Mouse (Mus musculus) right cerebral cortex, postnatal 10 days (tissue): Measurements from ENCODE around the gene Samd11.

Source experiments
- DNase-seq, 2 experiments: peaks; one replicate each; pipeline ENCODE4 v3.0.0; 2021; ENCODE audit warnings: low spot score in 2 of 2

Gene Samd11

DNA sequence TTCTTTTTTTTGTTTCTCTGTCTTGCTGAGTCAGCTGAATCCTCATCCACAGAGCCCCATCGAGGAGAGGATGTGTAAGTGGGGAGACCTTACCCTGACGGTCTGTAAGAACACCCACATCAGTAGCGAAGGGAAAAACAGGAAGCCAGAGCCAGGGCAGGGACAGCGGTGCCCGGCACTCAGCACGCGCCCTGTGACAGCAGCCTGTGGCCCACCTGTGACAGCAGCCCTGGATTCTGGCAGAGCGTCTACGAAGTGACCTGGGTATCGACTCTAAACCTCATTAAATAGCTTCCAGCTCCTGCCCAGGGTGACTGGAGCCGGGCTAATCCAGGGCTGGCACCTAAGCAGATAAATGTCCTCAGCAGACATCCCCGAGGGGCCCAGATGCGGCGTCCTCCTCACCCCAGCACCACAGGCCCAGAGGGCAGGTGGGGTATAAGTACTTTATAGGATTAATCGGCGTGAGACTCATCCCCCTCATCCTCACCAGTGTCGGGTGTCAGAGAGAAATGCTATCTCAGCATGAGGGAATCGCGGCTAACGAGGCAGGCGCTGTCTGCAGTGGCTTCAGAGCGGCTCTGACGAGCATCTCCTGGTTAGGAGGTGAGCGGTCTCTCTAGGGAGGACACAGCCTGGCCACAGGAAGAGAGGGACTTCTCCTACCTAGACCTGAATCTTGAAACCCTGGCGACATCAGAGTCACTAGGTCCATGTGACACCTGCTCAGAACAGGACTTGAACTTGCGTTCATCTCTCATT lies at the start of gene Samd11:
Gene Samd11, minus strand, starts transcription at position 580 of the 762 bp plus-strand sequence.
- no peak for DNase-seq

DNA sequence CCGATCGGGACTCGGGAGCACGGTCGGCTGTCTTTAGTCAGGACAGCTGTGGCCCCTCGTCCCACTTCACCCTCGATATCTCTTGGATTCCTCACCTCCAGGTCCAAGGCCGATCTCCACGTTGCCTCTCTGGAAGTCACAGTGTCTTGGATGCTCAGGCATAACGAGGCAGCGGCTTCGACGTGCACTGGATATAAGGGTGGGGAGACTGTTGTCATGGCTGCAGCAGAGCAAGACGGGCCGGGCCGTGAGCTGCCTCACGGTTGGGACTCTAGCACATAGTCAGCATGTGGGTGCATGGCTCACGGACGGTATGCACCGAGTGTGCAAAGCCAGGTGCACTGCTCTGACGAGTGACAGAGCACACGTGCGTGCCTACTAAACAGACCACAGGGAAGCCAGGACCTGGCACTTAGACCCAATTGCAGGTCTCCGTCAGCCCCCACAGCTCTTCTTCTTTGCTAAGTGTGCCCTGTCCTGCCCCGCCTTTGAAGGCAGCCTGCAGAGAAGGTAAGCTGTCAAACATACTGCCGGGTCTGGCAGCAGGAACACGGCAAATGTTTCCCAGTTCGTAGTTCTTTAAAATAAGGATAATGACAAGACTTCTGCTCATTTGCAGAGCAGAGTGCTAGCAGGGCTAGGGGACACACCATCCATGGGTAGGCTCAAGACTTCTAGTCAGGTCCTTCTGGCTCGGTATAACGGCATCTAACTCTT lies 938 bp downstream of the Samd11 start:
- no peak for DNase-seq

DNA sequence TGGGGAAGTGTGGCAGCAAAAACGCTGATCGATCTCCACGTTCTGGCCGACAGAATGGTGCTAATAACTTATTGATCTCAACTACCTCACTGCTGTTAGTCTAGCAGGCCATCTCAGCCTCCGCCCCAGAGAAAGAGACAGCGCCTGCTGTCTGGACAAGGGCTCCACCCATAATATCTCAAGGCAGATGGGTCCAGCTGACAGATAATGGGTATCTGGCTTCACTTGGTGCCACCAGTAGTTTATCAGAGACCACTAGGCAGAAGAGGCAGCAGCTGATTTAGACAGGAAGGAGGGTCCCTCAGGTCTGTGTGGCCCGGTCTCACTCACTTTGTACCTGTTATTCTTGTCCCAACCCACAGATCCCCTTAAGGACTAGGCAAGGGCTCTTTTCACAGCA lies 2.4 kb downstream of the Samd11 start:
- no peak for DNase-seq

DNA sequence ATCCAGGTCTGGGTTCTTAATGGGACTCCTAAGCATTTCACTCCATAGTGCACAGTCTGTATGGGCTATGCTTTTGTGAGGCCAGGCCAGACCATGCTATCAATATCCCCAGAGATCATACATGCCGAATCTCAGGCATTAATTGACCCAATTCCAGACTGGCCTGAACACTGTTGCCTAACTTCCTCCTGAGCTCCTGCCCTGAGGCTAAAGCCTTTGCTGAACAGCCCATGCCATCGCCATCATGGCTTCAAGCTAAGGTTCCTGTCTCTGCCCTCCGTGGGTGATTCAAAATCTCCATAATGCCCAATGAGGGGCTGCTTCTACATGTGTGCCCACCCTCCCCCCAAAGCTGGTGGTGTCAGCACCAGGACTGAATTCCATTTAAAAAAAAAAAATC lies 2.8 kb downstream of the Samd11 start:
- no peak for DNase-seq

DNA sequence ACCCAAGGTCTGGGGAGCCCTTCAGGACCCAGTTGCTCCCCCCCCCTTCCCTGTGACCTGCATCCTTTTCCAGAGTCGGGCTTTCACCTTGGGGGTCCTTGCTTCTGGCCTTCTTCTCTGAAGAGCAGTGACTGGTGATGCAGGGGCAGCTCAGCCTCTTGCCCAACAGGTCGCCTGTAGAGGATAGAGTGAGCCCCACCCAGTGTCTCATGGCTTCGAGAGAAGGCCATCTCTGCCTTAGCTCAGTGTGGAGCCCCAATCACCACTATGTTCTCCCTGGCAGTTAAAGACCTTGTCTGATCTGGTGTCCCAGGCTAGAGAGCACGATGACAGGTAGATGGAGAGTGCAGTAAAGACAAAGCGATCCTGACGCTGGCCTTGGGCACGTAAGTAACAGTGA lies 3.3 kb downstream of the Samd11 start:
- no peak for DNase-seq

DNA sequence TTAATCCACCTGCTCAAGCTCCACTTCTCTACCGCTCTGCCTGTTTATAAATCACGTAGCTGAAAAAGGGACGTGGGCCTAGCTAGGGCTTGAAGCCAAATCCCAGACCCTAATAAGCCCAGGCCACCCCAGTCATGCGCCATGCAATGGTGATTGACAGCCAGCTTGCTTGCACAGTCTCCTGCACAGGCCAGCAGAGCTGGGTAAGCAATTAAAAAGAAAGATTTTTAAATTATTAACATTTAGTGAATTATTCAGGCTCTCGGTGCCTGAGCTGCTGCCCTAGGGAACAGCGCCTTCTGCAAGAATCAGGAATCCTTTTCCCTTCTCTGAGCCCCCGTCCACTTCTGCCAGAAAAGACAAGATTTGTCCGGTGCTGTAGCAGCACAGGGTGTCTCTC lies 4.4 kb downstream of the Samd11 start:
- no peak for DNase-seq

DNA sequence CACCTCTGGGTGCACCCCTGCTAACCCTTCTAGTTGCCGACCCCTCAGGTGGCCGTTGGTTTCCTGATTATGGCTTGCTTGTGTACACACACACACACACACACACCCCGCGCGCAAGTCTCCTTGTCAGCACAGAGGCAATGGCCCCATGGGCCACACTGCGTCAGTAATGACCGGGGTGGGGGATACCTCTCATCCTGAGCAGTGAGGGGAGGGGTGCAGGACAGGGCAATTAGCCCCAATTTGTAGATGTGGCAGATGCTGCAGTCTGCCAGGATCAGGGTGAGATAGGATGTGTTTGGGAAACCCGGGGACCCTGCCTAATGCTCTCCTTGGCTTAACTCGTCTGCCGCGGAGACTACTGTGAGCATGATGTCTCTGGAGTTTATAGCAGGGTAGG lies 5.9 kb downstream of the Samd11 start:
- no peak for DNase-seq

DNA sequence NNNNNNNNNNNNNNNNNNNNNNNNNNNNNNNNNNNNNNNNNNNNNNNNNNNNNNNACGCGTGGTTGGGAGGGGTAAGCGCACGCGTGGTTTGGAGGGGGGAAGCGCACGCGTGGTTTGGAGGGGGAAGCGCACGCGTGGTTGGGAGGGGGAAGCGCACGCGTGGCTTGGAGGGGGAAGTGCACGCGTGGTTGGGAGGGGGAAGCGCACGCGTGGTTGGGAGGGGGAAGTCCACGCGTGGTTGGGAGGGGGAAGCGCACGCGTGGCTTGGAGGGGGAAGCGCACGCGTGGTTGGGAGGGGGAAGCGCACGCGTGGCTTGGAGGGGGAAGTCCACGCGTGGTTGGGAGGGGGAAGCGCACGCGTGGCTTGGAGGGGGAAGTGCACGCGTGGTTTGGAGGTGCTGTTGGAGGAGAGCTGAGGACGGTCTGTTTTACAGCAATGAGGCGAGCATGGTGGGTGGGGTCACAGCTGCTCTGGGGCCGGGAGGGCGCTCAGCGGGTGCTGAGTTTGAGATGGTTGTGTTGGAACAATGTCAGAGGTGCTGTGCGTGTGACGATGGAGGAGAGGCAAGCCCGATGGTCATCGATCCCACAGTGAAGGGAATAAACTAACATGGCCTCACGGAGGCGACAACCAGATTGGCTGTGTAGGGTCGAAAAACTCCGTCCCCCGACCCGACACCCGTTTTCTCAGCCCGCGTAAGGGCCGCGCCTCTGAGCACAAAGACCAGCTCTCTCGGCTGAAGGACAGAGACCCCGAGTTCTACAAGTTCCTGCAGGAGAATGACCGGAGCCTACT lies 18.6 kb downstream of the Samd11 start:
- no peak for DNase-seq

DNA sequence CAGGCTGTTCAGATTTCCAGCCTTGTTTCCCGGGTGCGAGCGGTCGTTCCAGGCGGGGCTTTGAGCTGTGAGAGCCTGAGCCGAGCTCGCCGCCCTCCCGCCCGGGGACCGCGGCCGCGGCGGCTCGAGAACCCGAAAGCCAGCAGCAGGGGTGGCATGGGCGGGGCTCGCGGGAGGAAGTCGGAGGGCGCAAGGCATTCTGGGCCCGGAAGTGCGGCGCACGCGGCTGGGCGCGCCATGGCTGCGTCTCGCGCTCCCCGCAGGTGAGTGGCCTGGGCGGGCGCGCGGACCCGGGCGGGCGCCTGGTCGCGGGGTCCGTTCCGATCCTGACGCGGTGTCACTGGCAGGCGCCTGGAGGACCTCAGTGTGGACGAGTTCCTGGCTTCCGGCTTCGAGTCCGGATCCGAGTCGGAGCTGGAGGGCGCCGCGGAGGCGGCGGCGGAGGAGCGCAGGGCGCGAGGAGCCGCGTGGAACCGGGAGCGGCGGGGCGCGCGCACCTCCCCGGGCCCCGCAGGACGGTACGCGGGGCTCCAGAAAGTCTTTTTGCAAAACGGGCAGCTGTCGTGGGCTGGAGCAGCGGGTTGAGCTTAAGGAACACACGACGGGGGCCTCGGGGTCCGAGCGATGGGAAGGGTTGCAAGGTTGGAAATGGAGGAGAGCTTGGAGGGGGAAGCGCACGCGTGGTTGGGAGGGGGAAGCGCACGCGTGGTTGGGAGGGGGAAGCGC lies 19.5 kb downstream of the Samd11 start, which contains the start of gene Noc2l:
Gene Noc2l, plus strand, starts transcription at position 203 of the 726 bp plus-strand sequence.
- DNase-seq: peak; percentile 94 to 95

DNA sequence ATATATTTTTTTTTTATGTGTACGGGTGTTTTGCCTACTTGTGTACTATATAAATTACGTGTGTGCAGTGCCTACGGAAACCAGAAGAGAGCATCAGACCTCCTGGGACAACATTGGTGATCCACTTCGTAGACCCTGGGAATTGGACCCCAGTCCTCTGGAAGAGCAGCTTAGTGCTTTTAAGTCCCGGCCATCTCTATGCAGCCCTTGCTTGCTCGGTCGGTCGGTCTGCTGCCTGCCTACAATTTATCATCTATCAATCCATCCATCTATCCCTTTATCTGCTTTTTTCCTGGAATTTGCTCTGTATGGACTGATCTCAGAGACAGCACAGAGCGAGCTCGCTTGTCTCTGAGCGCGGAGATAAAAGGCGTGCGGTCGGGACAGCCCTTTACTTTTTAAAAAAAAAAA lies 20.1 kb downstream of the Samd11 start:
- DNase-seq: no peak

DNA sequence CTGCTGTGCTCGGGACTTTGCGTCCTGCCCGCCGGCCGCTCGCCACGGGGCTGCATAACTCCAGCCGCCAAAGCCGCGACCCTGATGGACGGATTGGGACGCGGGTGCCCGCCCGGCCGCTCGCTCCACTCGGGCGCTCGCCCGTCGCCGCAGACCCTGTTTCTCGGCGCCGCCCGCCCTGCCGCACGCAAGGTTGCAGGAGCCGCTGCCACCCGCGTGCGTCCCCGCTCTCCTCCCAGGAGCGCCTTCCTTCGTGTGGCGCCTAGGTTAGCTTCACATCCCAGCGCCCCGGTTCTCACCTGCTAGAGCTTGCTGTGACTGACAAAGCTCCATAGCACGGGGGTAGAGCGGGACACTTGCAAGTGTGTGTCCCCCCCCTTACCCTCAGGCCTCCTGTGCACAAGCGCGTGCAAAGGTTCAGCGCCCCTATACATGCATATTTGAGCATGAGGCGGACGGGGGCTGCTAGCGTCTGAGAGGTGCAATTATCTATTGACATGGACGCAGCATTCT lies 20.7 kb downstream of the Samd11 start, which contains the start of gene Plekhn1:
Gene Plekhn1, minus strand, starts transcription at position 157 of the 513 bp plus-strand sequence.
- peak; percentile 85 to 87 for DNase-seq

DNA sequence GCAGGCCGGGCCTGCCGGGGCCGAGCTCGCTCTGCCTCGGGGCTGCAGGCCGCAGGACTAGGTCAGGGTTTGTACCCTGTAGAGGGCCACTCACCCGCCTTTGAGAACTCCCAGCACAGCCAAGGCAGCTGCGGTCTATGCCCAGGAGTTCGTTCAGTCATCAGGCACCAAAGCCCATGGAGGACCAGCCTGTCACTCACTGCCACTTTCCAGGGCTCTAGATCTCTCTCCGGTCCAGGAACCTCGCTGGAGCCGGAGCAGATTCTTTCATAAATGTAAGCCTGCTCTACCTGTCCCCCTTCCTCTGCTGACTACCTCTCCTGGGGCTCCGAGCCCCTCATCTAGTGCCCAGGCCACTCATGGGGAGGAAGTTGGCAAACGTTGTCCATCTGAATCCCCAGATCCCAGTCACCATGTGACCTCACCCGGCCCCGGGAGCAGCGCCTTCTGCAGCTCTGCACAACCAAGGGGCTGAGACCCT lies 21.4 kb downstream of the Samd11 start:
- DNase-seq: no peak

DNA sequence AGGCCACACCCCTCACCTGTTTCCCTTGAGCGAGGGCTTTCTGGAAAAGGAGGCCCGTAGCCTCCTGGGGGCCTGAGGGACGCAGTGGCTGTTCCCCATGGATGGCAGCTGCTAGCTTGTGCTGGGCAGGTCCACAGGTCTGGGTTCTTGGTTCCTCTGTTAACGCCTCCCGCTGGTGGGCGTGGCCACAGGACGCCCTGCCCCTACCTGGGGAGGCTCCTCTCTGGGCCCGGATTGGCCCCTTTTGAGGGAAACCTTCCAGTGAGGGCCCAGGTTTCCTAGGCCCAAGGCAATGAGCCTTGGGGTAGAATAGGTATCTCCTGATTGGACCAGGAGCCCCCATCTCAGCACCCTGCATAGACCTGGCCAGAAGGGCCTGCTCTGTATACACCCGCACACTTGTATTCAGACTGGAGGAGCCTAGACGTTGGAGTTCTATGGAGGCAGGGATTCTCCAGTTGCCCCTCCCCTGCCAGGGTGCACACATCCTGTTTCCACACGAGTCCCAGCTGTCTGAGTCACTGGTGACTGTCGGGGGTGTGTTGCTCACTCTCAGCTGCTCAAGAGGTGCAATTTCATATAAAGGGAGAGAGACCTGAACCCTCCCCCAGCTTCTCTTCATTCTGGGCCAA lies 26.9 kb downstream of the Samd11 start:
- no peak for DNase-seq

DNA sequence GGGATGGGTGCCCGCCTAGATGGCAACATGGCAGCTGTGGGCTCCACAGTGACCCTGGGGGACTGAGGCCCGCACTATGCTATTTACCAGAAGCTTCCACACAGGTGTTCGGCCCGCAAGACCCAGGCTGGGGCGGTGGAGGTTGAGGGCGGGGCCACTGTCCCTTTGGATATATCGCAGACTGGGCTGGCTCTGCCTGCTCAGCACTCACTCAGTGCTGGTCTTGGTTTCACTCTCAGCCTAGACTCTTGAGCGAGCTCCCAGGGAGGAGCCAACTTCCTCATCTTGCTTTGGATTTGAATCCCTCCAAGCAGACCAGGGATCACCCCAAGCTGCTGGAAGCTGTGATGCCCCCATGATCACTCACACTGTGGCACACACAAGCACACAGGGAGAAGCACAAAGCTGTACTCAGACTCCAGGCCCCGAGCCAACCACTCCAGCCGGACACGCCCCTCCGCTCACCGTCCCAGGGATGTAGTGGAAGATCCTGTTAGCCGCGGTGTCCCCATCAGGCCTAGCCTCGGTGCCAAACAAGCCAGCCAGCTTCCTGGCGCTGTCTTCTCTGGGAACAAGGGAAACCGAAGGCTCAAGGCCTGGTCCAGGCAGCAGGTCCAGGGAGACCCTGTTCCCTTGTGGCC lies 27.6 kb downstream of the Samd11 start:
- DNase-seq: no peak

DNA sequence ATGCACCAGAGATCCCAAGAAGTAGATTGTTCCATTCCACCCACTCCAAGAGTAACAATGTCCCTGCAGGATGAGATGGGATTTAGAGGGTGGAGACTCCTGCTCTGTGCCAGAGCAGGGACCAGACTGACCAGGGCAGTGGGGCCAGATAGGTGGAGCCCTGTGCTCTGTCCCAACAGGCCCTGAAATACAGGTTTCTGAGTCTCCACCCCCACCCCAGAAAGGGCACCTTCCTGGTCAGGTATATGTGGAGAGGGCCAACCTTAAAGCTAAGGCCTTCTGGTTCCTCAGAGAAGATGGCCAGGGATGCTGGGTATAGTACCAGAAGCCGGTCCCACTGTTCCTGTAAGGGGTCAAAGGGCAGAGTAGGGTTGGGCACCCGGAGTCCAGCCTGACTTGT lies 31.2 kb downstream of the Samd11 start:
- DNase-seq: no peak

DNA sequence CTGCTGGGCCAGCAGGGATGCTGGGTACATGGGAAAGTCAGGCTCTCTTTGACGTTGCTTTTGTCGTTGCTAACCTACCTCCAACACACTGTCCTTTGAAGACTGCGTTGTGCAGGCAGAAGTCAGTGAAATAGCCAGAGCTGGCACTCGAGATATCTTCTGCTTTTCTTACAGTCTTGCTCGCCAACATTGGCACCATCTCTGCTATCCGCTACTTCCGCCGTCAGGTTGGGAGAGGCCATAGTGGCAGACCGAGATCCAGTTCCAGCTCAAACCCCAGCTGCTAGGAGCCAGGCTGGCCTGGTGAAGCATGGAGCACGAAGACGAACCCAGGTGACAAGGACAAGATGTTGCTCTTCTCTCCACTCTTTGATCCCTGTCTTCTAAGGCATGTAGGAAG lies 35.5 kb downstream of the Samd11 start:
- DNase-seq: no peak

DNA sequence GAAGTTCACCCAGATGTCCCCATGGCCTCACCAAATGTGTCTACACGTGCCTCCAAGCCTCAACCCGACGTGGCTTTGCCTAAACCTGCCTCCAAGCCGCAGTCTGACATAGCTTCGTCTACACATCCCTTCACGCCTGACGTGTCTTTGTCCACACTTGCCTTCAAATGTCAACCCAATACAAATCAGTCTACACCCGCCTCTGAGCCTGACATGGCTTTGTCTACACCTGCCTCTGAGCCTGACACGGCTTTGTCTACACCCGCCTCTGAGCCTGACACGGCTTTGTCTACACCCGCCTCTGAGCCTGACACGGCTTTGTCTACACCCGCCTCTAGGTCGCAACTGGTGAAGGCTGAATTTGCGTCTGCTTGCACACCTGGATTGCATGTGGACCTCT lies 37.6 kb downstream of the Samd11 start:
- peak in 1 of 2 experiments; percentile 44 for DNase-seq

DNA sequence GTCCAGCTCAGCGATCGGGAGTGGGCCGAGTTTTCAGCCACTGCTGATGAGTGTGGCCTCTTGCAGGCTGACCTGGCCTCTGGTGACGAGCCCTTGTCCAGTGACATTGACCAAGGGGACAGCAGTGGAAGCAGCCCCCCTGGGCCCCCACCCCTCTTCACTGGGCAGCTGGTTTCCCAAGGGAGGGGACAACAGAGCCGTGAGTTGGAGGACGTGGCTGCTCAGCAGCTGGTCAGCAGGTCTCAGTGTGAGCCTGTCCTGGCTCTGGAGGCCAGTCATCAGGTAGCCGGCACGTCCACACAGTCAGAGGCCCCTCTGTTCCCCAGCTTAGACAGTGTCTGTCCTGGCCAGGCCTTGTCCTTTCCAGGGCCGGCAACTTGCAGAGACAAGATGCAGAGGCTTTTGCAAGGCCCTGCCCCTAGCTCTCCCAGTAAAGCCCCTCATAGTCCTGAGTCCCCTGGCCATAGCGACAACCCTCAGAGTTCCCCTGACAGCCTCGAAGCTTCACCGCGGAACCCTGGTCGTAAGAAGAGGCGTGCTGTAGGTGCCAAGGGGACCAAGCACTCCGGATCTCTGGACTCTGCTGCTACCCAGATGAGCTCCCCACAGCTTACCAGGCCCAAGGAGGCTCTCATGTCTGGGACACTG lies 38.3 kb downstream of the Samd11 start:
- DNase-seq: no peak

DNA sequence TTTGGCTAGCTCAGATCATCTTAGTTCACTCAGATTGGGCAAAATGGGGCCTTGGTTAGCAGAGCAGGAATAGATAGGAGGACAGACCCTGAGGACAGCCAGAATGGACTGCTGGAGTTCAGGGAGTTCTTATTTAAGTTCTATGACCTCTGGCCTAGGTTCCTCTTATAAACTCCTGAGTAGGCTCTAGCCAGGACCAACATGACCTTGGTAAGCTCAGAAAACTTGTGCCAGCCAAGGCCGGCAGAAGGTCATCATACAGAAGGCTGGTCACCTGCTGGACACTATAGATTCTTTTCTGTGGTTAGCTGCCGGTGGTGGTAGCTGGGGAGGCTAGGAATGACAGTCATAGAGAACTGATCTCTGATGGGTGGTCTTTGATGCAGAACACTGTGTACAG lies 39.3 kb downstream of the Samd11 start:
- no peak for DNase-seq

DNA sequence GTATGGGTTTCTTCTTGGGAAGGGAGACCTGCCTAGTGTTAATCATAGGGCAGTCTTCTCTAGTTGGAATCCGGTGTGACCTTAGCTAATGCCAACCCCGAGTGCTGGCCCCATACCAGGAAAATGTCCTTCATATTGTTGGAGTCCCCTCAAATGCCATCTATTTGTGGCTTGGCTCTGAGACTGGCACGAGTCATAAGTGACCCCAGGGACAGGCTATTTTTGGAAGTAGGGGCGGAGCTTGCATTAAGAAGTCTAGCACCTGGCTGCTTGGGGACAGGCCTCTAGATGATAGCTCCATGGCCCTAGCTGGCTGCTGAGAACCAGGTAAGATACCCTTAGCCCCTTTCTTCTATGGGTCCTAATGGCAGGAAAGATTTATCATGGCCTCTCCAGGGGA lies 39.8 kb downstream of the Samd11 start, which contains the start of gene Perm1:
Gene Perm1, plus strand, starts transcription at position 220 of the 400 bp plus-strand sequence.
- no peak for DNase-seq
